Mouse (Mus musculus): ENCODE measurements around the gene Zc3h18. TPM values are rescaled to one million over a fixed set of nuclear protein-coding genes. Genes with fewer than 3 reads are reported as not detected.

Zc3h18 gene
- polyA plus RNA-seq, 1 experiment from 2014 or later: 24.0 TPM

GRCm38 (mm10) chr8:122344219-122344618, 32.2 kb upstream of the Zc3h18 start:
- Histone ChIP-seq H3K4me1 (replicated peaks; ENCODE audit: control insufficient read depth, insufficient read depth, low read length) (peaks cover 4% of the 10 kb centered on the region; the same call in 1 of the 2 replicates), H3K4me3 (ENCODE audit: low read depth, low read length) (no peak overlapping the region), H3K27ac (ENCODE audit: low read depth, low read length) (no peak overlapping the region), H3K36me3 (ENCODE audit: control insufficient read depth, insufficient read depth) (peaks cover under 1% of the 10 kb centered on the region; the same call in 1 of the 2 replicates), H3K4me2 (replicated peaks; ENCODE audit: low read depth) (0 out of 2 replicates have a peak overlapping the region, but pooled peaks have one; percentile 3), H3K9me3 (ENCODE audit: control insufficient read depth) (no peaks in the 10 kb centered on the region), H3K9ac (ENCODE audit: low read depth, low read length) (no peak overlapping the region), H3K27me3 (replicated peaks; ENCODE audit: control insufficient read depth, insufficient read depth, low read length) (no peaks in the 10 kb centered on the region)
- peak; percentile 32; the same call in 1 of the 2 replicates for ATAC-seq
- no peak for TF ChIP-seq CTCF (IDR thresholded peaks at IDR 0.05; ENCODE audit: low read depth)
- 12% methylated on average over 3 of the region's 5 CpGs for WGBS

DNA sequence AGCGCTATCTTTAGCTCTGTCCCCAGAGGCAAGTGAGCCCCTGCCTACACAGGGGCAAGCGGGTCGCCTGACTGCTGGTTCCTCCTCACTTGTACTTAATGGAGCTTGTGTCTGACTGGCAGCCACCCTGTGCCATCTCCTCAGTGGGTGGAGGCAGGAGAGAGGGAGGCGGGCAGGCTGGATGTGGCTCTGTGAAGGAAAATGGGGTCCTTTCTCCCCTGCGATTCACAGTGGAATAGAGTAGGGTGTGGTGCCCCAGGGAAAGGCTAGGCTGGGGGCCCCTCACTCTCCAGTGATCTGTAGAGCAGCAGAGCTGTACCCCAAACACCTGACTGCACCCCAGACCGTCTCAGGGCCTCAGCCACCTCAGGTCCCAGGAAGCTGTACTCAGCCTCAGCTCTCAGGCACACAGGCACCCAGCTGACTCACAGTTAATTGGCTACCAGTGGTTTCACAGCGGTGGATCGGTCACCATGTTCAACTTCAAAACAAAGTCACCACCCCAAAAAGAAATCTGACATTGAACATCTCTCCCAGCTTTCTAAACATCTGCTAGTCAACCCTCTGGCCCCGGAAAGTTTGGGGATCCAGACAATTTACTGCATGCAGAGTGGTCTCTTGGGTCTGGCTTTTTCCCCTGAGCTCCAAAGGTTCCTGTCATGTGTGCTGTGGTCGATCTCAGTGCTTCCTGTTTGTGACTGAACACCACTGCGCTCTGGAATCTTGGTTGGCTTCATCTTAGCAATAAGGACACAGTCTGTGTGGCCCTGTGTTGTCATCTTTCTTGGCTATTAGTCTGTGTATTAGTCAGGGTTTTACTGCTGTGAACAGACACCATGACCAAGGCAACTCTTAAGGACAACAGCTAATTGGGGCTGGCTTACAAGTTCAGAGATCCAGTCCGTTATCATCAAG, 31.0 kb upstream of the Zc3h18 start:
- 65% methylated on average over 12 of the region's 12 CpGs for WGBS
- Histone ChIP-seq H3K4me1 (replicated peaks; ENCODE audit: control insufficient read depth, insufficient read depth, low read length) (peaks cover 4% of the 10 kb centered on the region; the same call in 1 of the 2 replicates), H3K4me2 (replicated peaks; ENCODE audit: low read depth) (no peak overlapping the region; the same call in 1 of the 2 replicates), H3K9ac (ENCODE audit: low read depth, low read length) (no peak overlapping the region), H3K27me3 (replicated peaks; ENCODE audit: control insufficient read depth, insufficient read depth, low read length) (no peaks in the 10 kb centered on the region), H3K4me3 (ENCODE audit: low read depth, low read length) (no peak overlapping the region), H3K36me3 (ENCODE audit: control insufficient read depth, insufficient read depth) (no peaks in the 10 kb centered on the region), H3K9me3 (ENCODE audit: control insufficient read depth) (no peaks in the 10 kb centered on the region), H3K27ac (ENCODE audit: low read depth, low read length) (no peak overlapping the region)
- TF ChIP-seq CTCF (IDR thresholded peaks at IDR 0.05; ENCODE audit: low read depth): no peak
- no peak for ATAC-seq

DNA sequence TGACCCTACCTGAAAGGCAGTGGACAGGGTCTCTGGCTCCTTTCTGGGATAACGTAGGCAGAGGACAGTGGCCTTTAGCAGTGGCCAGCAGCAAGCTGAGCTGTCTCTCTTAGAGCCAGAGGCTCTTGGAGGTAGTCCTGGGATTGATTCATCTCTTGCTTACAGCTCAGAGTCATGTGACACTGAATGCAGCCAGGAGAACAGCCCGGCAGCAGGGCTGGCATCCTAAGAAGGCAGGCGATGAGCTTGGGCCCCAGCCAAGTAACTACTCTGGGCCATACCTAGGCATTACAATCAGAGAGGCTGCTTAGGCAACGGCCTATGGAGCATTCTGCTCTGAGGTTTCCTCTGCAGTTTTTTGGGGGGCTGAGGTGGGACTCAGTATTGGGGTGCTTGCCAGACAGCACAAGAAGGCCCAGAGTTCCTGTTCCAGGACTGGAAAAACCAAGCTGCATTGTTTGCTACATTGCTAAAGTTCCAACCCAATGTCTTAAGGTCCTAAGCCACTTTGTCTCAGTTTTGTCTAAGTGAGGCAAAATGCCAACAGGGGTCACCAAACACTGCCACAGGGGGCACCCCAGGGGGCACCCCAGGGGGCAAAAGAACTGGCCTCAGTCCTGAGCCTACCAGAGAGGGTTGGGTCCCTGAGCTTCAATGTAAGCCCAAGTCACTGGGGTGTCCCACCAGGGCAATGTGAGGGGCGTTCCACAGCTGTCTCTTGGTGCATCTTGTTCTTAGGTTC, 28.4 kb upstream of the Zc3h18 start:
- Histone ChIP-seq H3K36me3 (ENCODE audit: control insufficient read depth, insufficient read depth) (no peaks in the 10 kb centered on the region), H3K9me3 (ENCODE audit: control insufficient read depth) (no peaks in the 10 kb centered on the region), H3K9ac (ENCODE audit: low read depth, low read length) (no peak overlapping the region), H3K27ac (ENCODE audit: low read depth, low read length) (no peak overlapping the region), H3K27me3 (replicated peaks; ENCODE audit: control insufficient read depth, insufficient read depth, low read length) (no peaks in the 10 kb centered on the region), H3K4me2 (replicated peaks; ENCODE audit: low read depth) (no peak overlapping the region), H3K4me1 (replicated peaks; ENCODE audit: control insufficient read depth, insufficient read depth, low read length) (peaks cover 4% of the 10 kb centered on the region; the same call in 1 of the 2 replicates), H3K4me3 (ENCODE audit: low read depth, low read length) (no peak overlapping the region)
- ATAC-seq: no peak
- no peak for TF ChIP-seq CTCF (IDR thresholded peaks at IDR 0.05; ENCODE audit: low read depth)
- WGBS: 50% methylated on average over 5 of the region's 5 CpGs

GRCm38 (mm10) chr8:122349357-122350297, 26.8 kb upstream of the Zc3h18 start:
- Histone ChIP-seq H3K36me3 (ENCODE audit: control insufficient read depth, insufficient read depth) (no peaks in the 10 kb centered on the region), H3K4me3 (ENCODE audit: low read depth, low read length) (no peak overlapping the region), H3K27ac (ENCODE audit: low read depth, low read length) (no peak overlapping the region), H3K27me3 (replicated peaks; ENCODE audit: control insufficient read depth, insufficient read depth, low read length) (no peaks in the 10 kb centered on the region), H3K9me3 (ENCODE audit: control insufficient read depth) (no peaks in the 10 kb centered on the region), H3K4me2 (replicated peaks; ENCODE audit: low read depth) (no peak overlapping the region), H3K9ac (ENCODE audit: low read depth, low read length) (no peak overlapping the region), H3K4me1 (replicated peaks; ENCODE audit: control insufficient read depth, insufficient read depth, low read length) (no peaks in the 10 kb centered on the region)
- WGBS: 38% methylated on average over 15 of the region's 15 CpGs
- TF ChIP-seq CTCF (IDR thresholded peaks at IDR 0.05; ENCODE audit: low read depth): no peak
- ATAC-seq: no peak

DNA sequence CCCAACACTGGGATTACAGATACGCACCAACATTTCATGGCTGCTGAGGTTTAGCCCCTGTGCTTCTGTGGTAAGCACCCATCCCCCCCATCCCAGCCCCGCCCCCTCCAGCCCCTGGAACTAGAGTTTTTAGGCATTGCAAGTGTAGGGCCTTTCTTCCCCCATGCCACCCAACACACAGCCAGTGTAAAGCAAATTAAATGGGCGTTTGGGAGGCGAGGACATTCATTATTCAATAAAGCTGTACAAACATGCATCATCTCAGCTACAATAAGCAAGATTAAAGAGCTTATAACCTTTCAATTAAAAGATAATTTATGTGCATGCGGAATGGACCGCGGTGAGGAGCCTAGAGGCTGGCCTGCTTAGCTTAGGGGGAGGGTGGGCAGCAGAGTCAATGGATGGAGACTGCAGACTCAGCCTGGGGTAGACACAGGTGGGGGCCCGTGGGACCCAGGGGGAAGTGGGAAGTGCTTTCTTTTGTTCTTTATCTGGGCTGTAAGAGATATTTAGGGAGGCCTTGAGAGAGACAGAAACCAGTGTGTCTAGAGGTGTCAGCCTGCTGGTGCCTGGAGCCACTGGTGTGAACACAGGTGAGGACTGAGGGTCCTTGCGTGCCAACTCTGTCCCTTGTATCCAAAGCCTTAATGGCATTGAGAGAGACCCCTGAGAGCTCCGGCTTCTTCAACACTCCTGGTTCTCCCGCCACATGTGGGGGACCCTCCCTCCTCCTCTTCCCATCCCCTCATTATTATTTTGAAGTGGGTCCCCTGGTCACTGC, 25.9 kb upstream of the Zc3h18 start:
- Histone ChIP-seq H3K4me2 (replicated peaks; ENCODE audit: low read depth) (no peak overlapping the region), H3K27ac (ENCODE audit: low read depth, low read length) (no peak overlapping the region), H3K36me3 (ENCODE audit: control insufficient read depth, insufficient read depth) (no peaks in the 10 kb centered on the region), H3K4me3 (ENCODE audit: low read depth, low read length) (no peak overlapping the region), H3K27me3 (replicated peaks; ENCODE audit: control insufficient read depth, insufficient read depth, low read length) (no peaks in the 10 kb centered on the region), H3K9me3 (ENCODE audit: control insufficient read depth) (no peaks in the 10 kb centered on the region), H3K9ac (ENCODE audit: low read depth, low read length) (no peak overlapping the region), H3K4me1 (replicated peaks; ENCODE audit: control insufficient read depth, insufficient read depth, low read length) (no peaks in the 10 kb centered on the region)
- 64% methylated on average over 11 of the region's 11 CpGs for WGBS
- no peak for TF ChIP-seq CTCF (IDR thresholded peaks at IDR 0.05; ENCODE audit: low read depth)
- ATAC-seq: no peak
